Mouse (Mus musculus) limb, embryonic 11.5 days (tissue): Measurements from ENCODE around the gene Arhgef10l. TPM values are rescaled to one million over a fixed set of nuclear protein-coding genes. Genes with fewer than 3 reads are reported as not detected.

Experiments
- ATAC-seq: fragments of 200-750 bp; cut with Nextera tagmentation; 2 replicates; pipeline ENCODE4 v1.8.0; 2017; ENCODE audit warnings: low read depth; ENCODE audit not compliant: insufficient number of reproducible peaks, low FRiP score, low TSS enrichment
- DNase-seq: peaks from one replicate; pipeline ENCODE4 v3.0.0-alpha.2; 2015; ENCODE audit warnings: low spot score
- H3K27ac ChIP-seq: fragments of 300-500 bp; sonication (generic); replicated peaks from 2 replicates; pipeline ENCODE4 v1.5.1; 2014; ENCODE audit warnings: low read depth, mild to moderate bottlenecking, low read length
- H3K27me3 ChIP-seq: fragments of 300-500 bp; sonication (generic); 2 replicates; pipeline ENCODE4 v1.6.1; 2014; ENCODE audit warnings: mild to moderate bottlenecking, low read length, mixed read lengths; ENCODE audit not compliant: control insufficient read depth, insufficient read depth
- H3K36me3 ChIP-seq: fragments of 300-500 bp; sonication (generic); 2 replicates; pipeline ENCODE4 v1.6.1; 2014; ENCODE audit warnings: mild to moderate bottlenecking, low read length, moderate library complexity, mixed read lengths; ENCODE audit not compliant: control insufficient read depth, insufficient read depth
- H3K4me1 ChIP-seq: fragments of 300-500 bp; sonication (generic); 2 replicates; pipeline ENCODE4 v1.6.1; 2014; ENCODE audit warnings: low read length, mixed read lengths; ENCODE audit not compliant: control insufficient read depth, insufficient read depth
- H3K4me2 ChIP-seq: fragments of 300-500 bp; sonication (generic); 2 replicates; pipeline ENCODE4 v1.6.1; 2014; ENCODE audit warnings: low read depth, mild to moderate bottlenecking, moderate library complexity; ENCODE audit not compliant: severe bottlenecking
- H3K4me3 ChIP-seq: fragments of 300-500 bp; sonication (generic); 2 replicates; pipeline ENCODE4 v1.5.1; 2014; ENCODE audit warnings: low read depth, low read length
- H3K9ac ChIP-seq: fragments of 300-500 bp; sonication (generic); 2 replicates; pipeline ENCODE4 v1.6.1; 2014; ENCODE audit warnings: mild to moderate bottlenecking, low read length
- H3K9me3 ChIP-seq: fragments of 300-500 bp; sonication (generic); 2 replicates; pipeline ENCODE4 v1.6.1; 2016; ENCODE audit warnings: low read length; ENCODE audit not compliant: control insufficient read depth
- WGBS: fragments of 180-500 bp; shearing (Covaris S2); extraction: QIAGEN DNeasy Blood & Tissue Kit; methylation state at CpG from one replicate; pipeline ENCODE4 v1.1.7; 2014; 5-methylcytosine and 5-hydroxymethylcytosine counted together
- polyA plus RNA-seq: library from polyadenylated mRNA; unstranded; fragments of >200 nt; fragmentation: Nextera tagmentation; extraction: Ambion mirVana; gene quantifications from 2 replicates; pipeline ENCODE4 v1.2.1, GENCODE M21; 2014

Arhgef10l gene
- polyA plus RNA-seq, 1 experiment from 2014 or later = 11.8 TPM

DNA sequence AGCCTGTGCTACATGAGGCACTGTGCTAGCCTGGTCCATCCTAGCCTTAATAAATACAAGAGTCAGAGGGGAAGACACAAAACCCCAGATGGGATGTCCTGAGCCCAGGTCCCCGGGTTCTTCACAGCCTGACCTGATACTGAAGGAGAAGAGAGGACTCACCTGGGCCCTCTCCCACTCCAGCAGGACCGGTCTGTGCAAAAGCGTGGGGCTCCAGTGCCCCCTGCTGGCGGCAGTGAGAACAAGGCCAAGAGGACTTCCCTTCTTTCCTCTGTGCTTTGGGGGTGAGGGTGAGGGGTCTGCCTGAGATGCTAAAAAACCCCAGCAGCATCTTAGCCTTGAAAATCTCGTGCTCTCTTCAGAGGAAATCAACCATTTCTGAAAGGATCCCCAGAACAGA is 13.2 kb upstream of the Arhgef10l start:
- Histone ChIP-seq H3K4me3 (no peak overlapping the region), H3K36me3 (no peaks in the 10 kb centered on the region), H3K27me3 (no peaks in the 10 kb centered on the region), H3K9me3 (no peaks in the 10 kb centered on the region), H3K4me2 (no peak overlapping the region), H3K27ac (no peak overlapping the region), H3K9ac (no peak overlapping the region), H3K4me1 (peaks cover 2% of the 10 kb centered on the region; the same call in 1 of the 2 replicates)
- peak; percentile 78 for DNase-seq
- WGBS = 17% methylated on average over 5 of the region's 5 CpGs
- no peak for ATAC-seq

DNA sequence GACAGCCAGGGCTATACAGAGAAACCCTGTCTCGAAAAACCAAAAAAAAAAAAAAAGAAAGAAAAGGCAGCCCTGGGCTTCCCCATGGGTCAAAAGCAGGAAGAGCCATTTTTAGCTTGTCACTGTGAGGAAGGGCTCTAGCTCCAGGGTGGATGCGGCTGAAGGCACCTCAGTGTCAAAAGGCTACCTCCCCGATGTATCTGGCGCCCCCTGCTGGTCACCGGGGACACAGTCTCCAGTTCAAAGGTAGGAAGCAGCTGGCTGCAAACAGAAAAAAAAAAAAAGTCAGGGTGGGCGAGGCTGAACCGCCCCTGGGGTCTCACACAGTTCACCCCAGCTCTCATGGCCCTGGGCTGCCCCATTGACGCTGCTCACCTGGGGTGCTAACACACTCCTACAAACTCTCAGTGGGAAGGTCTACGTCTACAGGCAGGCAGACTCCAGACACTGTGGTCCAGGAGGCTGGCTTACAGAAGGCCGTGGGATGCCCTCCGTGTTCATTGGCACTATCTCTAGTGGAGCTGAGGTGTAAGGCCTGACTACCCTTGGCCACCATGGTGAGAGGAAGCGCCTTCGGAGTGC is 8.6 kb upstream of the Arhgef10l start:
- peak; percentile 94 for DNase-seq
- Histone ChIP-seq H3K4me2 (no peak overlapping the region), H3K27ac (no peak overlapping the region), H3K4me3 (no peak overlapping the region), H3K27me3 (no peaks in the 10 kb centered on the region), H3K9me3 (no peaks in the 10 kb centered on the region), H3K9ac (no peak overlapping the region), H3K4me1 (no peaks in the 10 kb centered on the region), H3K36me3 (no peaks in the 10 kb centered on the region)
- 32% methylated on average over 12 of the region's 13 CpGs for WGBS
- ATAC-seq = no peak

DNA sequence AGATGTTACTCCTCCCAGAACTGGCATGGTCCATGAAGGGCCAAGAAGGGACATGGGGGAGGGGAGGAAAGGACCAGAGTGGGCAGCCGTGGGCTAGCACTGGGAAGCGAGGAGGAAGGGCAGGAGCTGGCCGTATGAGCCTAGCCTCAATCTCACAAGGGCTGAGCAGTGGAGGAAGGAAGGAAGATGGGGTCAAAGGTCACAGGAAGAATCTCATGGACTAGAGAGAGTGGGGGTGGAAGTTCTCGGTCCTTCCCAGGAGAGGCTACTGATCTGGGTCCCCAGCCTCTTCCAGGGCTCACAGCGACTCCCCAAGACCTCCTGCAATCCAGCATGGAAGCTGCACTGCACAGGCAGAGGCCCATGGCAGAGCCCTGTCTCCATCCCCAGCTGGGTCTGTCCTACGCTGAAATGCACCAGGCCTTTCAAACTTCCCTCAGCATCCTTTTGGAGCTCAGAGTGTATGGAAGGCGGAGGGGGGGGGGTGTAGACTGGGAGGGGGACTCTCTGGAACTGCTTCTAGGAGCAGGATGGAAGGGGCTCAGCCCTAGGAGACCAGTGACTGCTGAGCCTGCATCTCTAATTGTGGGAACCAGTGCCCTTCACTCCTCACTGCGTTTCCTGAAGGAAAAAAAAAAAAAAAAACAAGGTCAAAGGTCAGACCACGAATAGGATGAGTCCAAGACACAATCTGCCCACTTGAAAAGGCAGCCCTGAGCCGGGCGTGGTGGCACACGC is 7.9 kb upstream of the Arhgef10l start:
- no peak overlapping the region for H3K27ac ChIP-seq
- no peaks in the 10 kb centered on the region for H3K4me1 ChIP-seq
- H3K27me3 ChIP-seq = no peaks in the 10 kb centered on the region
- 53% methylated on average over 12 of the region's 12 CpGs for WGBS
- H3K4me2 ChIP-seq = no peak overlapping the region
- DNase-seq = no peak
- peak; percentile 63; the same call in 1 of the 2 replicates for ATAC-seq
- no peak overlapping the region for H3K9ac ChIP-seq
- no peaks in the 10 kb centered on the region for H3K9me3 ChIP-seq
- H3K36me3 ChIP-seq = no peaks in the 10 kb centered on the region
- H3K4me3 ChIP-seq = no peak overlapping the region

- Histone ChIP-seq H3K4me3 (no peak overlapping the region), H3K9me3 (no peaks in the 10 kb centered on the region), H3K27ac (no peak overlapping the region), H3K4me1 (peaks cover 5% of the 10 kb centered on the region; the same call in 1 of the 2 replicates), H3K27me3 (no peaks in the 10 kb centered on the region), H3K9ac (no peak overlapping the region), H3K36me3 (no peaks in the 10 kb centered on the region), H3K4me2 (no peak overlapping the region)
- DNase-seq (no peak), ATAC-seq (no peak)
- 91% methylated on average over 8 of the region's 8 CpGs for WGBS
Observed at GRCm38 (mm10) chr4:140667802-140668201, 2.0 kb upstream of the Arhgef10l start.

GRCm38 (mm10) chr4:140665053-140665452 is 759 bp downstream of the Arhgef10l start:
- peaks cover 8% of the 10 kb centered on the region; the same call in 1 of the 2 replicates for H3K4me1 ChIP-seq
- no peaks in the 10 kb centered on the region for H3K27me3 ChIP-seq
- no peak overlapping the region for H3K4me2 ChIP-seq
- H3K9ac ChIP-seq = no peak overlapping the region
- H3K9me3 ChIP-seq = no peaks in the 10 kb centered on the region
- no peaks in the 10 kb centered on the region for H3K36me3 ChIP-seq
- 77% methylated on average over 7 of the region's 7 CpGs for WGBS
- ATAC-seq = no peak
- no peak overlapping the region for H3K27ac ChIP-seq
- H3K4me3 ChIP-seq = no peak overlapping the region
- DNase-seq = no peak

DNA sequence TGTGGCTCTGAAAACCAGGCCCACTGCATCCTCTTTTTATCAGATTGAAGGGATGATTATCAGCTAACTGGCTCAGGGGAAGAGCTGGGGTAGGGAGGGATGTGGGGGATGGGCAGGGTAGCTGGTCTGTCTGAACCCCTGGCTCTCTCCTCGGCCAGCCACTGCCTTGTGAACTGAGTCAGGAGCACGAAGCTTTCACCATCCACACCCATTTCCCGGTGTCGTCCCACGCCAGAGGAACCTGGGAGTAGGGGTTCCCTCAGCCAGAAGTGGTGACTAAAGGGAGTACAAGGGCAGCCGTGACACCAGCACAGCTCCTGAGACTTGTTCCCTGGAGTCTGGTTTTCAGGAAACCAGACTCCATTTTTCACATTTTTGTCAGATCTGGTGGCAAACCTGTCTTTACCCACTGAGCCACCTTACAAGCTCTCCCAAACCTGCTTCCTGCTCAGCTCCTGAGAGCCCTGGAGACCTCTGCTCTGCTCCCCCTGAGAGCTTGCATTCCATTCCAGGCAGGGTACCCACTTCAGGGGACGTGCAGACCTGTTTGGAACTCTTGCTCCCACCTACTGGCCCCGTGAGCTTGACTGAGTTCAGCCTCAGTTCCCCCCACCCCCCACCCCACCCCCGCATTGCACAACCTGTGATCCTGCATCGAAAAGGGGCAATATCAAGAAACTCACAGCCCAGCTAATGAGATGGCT is 2.8 kb downstream of the Arhgef10l start:
- Histone ChIP-seq H3K9ac (no peak overlapping the region; the same call in 1 of the 2 replicates), H3K4me1 (peaks cover 15% of the 10 kb centered on the region), H3K27ac (no peak overlapping the region), H3K4me2 (no peak overlapping the region), H3K9me3 (no peaks in the 10 kb centered on the region), H3K27me3 (no peaks in the 10 kb centered on the region), H3K4me3 (no peak overlapping the region), H3K36me3 (no peaks in the 10 kb centered on the region)
- no peak for DNase-seq
- WGBS = 28% methylated on average over 10 of the region's 10 CpGs
- ATAC-seq = no peak

- Histone ChIP-seq H3K9ac (peak overlapping the region; percentile 32; the same call in 1 of the 2 replicates), H3K36me3 (no peaks in the 10 kb centered on the region), H3K27me3 (no peaks in the 10 kb centered on the region), H3K4me1 (peaks cover 20% of the 10 kb centered on the region), H3K27ac (no peak overlapping the region), H3K4me3 (no peak overlapping the region), H3K4me2 (no peak overlapping the region), H3K9me3 (no peaks in the 10 kb centered on the region)
- DNase-seq (no peak), ATAC-seq (no peak)
- WGBS = 35% methylated on average over 7 of the region's 7 CpGs
Observed at GRCm38 (mm10) chr4:140662453-140662852, 3.4 kb downstream of the Arhgef10l start.

GRCm38 (mm10) chr4:140661406-140662022 is 4.3 kb downstream of the Arhgef10l start:
- no peaks in the 10 kb centered on the region for H3K9me3 ChIP-seq
- no peak overlapping the region for H3K9ac ChIP-seq
- H3K4me2 ChIP-seq = no peak overlapping the region
- H3K4me1 ChIP-seq = peaks cover 23% of the 10 kb centered on the region
- no peak for ATAC-seq
- WGBS = 76% methylated on average over 18 of the region's 18 CpGs
- H3K27ac ChIP-seq = no peak overlapping the region
- no peak overlapping the region for H3K4me3 ChIP-seq
- no peak for DNase-seq
- H3K27me3 ChIP-seq = no peaks in the 10 kb centered on the region
- no peaks in the 10 kb centered on the region for H3K36me3 ChIP-seq
